Mouse (Mus musculus) hindbrain, embryonic 13.5 days (tissue): ENCODE measurements around the gene Gmds. TPM values are rescaled to one million over a fixed set of nuclear protein-coding genes. Genes with fewer than 3 reads are reported as not detected.
A peak's percentile ranks its signal among the peaks of the same experiment; 100 is the strongest.

Experiments used
- ATAC-seq: fragments of 200-750 bp; cut with Nextera tagmentation; 2 replicates; pipeline ENCODE4 v1.8.0; 2017; ENCODE audit warnings: moderate TSS enrichment; ENCODE audit not compliant: low FRiP score
- H3K27ac ChIP-seq: fragments of 300-500 bp; sonication (generic); 2 replicates; pipeline ENCODE4 v1.5.1; 2015; ENCODE audit warnings: inconsistent platforms, mild to moderate bottlenecking, moderate library complexity
- H3K27me3 ChIP-seq: fragments of 300-500 bp; sonication (generic); 2 replicates; pipeline ENCODE4 v1.6.1; 2015; ENCODE audit warnings: mild to moderate bottlenecking, inconsistent platforms
- H3K36me3 ChIP-seq: fragments of 300-500 bp; sonication (generic); 2 replicates; pipeline ENCODE4 v1.6.1; 2015; ENCODE audit warnings: mild to moderate bottlenecking, inconsistent platforms
- H3K4me1 ChIP-seq: fragments of 300-500 bp; sonication (generic); replicated peaks from 2 replicates; pipeline ENCODE4 v1.6.1; 2015; ENCODE audit warnings: inconsistent platforms
- H3K4me2 ChIP-seq: fragments of 300-500 bp; sonication (generic); 2 replicates; pipeline ENCODE4 v1.6.1; 2015; ENCODE audit warnings: inconsistent platforms, mild to moderate bottlenecking, moderate library complexity
- H3K4me3 ChIP-seq: fragments of 300-500 bp; sonication (generic); 2 replicates; pipeline ENCODE4 v1.5.1; 2015; ENCODE audit warnings: mild to moderate bottlenecking, inconsistent platforms
- H3K9ac ChIP-seq: fragments of 300-500 bp; sonication (generic); 2 replicates; pipeline ENCODE4 v1.6.1; 2015; ENCODE audit warnings: mild to moderate bottlenecking, inconsistent platforms
- H3K9me3 ChIP-seq: fragments of 300-500 bp; sonication (generic); 2 replicates; pipeline ENCODE4 v1.6.1; 2016; ENCODE audit warnings: inconsistent platforms
- WGBS: fragments of 180-500 bp; shearing (Covaris S2); methylation state at CpG from one replicate; pipeline ENCODE4 v1.1.7; 2015; 5-methylcytosine and 5-hydroxymethylcytosine counted together
- polyA plus RNA-seq: library from polyadenylated mRNA; unstranded; fragments of >200 nt; fragmentation: Nextera tagmentation; extraction: Ambion mirVana; gene quantifications from 2 replicates; pipeline ENCODE4 v1.2.1, GENCODE M21; 2015

The Gmds gene
- polyA plus RNA-seq, 1 experiment from 2014 or later: 34.3 TPM

DNA sequence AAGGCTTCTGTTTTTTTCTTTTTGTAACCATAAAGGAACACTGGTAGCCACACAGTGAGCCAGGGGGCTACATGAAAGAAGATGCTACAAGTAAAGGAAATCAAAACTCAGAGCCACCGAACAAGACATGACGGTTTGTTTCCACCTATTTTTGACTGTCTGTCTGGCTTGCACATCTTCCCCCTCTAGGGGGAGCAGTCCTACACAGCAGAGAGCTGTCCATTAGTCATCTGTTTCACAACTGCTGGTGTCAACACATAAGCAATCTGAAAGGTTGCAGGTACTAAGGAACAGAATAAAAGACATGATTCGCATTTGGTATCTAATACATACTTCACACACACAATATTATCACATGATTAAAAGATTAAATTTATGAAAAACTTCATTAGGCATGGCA is 25.9 kb downstream of the Gmds start:
- Histone ChIP-seq H3K27ac (no peak overlapping the region), H3K4me3 (no peak overlapping the region), H3K9me3 (no peaks in the 10 kb centered on the region), H3K27me3 (no peaks in the 10 kb centered on the region), H3K36me3 (no peaks in the 10 kb centered on the region), H3K4me2 (no peak overlapping the region), H3K4me1 (no peaks in the 10 kb centered on the region), H3K9ac (no peak overlapping the region)
- no peak for ATAC-seq
- 68% methylated on average over 3 of the region's 3 CpGs for WGBS

DNA sequence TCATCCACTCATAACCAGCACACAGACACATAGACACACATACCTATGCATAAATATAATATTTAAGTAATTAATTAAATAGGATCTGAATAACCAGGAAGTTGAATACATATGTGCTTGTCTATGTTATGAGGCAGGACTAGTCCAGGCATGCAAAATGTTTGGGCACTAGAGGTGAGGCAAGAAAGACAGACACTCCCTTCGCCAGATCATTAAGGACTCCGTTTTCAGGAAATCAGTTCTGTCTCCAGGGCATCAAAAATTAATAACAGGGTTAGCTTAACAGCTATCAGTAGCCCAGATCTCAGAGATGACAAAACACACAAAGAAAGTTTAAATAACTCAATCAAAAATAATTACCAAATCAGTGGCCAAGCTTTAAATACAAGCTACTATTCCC is 27.1 kb downstream of the Gmds start:
- Histone ChIP-seq H3K4me3 (no peak overlapping the region), H3K27me3 (no peaks in the 10 kb centered on the region), H3K9ac (no peak overlapping the region), H3K27ac (no peak overlapping the region), H3K4me1 (no peaks in the 10 kb centered on the region), H3K36me3 (no peaks in the 10 kb centered on the region), H3K9me3 (no peaks in the 10 kb centered on the region), H3K4me2 (no peak overlapping the region)
- no peak for ATAC-seq
- WGBS: 87% methylated on average over 2 of the region's 2 CpGs

DNA sequence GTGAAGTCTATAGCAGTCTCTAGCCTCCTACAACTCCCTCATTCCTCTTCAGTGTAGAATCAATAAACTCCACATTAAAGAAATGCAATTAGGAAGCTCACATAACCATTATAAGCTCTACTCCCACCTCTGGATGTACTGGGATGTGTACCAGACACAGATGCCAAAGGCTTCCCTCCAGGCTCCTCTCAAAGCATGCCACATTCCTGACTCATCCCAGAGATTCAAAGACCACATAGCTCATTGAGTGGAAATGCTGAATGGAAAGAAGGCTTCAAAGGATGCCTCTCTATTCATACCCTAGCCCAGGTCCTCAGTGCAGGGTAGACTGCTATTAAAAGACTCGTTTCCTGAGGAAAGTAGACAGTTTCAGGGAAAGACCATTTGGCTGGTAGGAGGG is 40.1 kb downstream of the Gmds start:
- no peak overlapping the region for H3K27ac ChIP-seq
- no peaks in the 10 kb centered on the region for H3K27me3 ChIP-seq
- H3K9me3 ChIP-seq: no peaks in the 10 kb centered on the region
- no peak overlapping the region for H3K4me3 ChIP-seq
- H3K4me1 ChIP-seq: 0 out of 2 replicates have a peak, but pooled peaks cover 5% of the 10 kb centered on the region
- H3K4me2 ChIP-seq: no peak overlapping the region
- H3K9ac ChIP-seq: no peak overlapping the region
- no peaks in the 10 kb centered on the region for H3K36me3 ChIP-seq
- no peak for ATAC-seq
- 27% methylated on average over 1 of the region's 1 CpGs for WGBS

DNA sequence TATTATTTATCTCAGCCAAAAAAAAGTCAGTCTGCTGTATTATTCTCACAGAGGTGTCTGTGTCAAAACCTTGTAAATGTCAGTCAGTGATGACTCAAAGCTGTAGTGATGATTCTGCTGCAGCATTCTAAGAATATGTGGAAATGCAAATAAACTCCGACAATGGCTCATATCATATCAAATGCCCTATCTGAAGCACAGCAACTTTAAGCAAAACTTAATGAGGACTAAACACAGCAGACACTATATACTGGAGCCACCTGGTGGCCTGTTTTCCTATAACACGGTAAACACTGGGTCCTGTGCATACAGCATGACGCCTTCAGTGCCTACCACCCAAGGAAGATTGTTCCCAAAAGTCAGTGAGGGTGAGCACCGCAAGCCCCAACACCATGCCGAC is 41.1 kb downstream of the Gmds start:
- H3K4me2 ChIP-seq: no peak overlapping the region
- no peak overlapping the region for H3K4me3 ChIP-seq
- H3K4me1 ChIP-seq: 0 out of 2 replicates have a peak, but pooled peaks cover 5% of the 10 kb centered on the region
- H3K9me3 ChIP-seq: no peaks in the 10 kb centered on the region
- no peak overlapping the region for H3K9ac ChIP-seq
- 56% methylated on average over 5 of the region's 5 CpGs for WGBS
- no peaks in the 10 kb centered on the region for H3K36me3 ChIP-seq
- ATAC-seq: peak; percentile 61; the same call in 1 of the 2 replicates
- H3K27ac ChIP-seq: no peak overlapping the region
- no peaks in the 10 kb centered on the region for H3K27me3 ChIP-seq

DNA sequence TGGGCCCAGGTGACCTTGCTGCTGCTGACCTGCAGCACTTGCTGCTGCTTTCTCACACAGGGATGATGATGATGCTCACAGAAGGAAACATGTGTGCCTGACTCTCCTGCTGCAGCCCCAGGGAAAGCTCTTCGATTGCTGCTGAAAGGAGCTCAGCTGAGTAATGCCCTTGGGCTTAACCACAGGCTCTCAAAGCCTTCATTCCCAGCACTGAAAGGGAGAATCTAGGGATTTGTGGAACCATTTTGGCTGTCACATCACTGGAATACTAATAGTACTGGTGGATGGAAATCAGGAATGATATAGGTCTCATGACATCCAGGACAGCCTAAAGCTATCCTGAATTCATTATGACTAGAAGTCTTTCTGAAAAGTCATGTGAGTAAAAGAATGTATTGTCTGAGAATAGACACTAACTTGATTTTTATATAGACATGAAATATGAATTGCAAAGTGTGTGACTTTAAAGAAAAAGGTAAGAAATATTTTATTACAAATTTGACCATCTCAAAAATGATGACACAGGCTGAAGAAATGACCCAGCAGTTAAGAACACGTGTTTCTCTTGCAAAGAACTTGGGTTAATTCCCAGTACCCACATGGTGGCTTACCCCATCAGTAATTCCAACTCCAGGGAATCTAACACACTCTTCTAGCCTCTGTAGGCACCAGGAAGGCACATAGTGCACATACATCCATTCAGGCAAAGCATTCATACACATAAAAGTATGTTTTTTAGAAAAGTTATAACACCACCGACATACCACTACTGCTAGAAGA is 43.9 kb downstream of the Gmds start:
- H3K36me3 ChIP-seq: no peaks in the 10 kb centered on the region
- no peak overlapping the region for H3K9ac ChIP-seq
- no peaks in the 10 kb centered on the region for H3K27me3 ChIP-seq
- no peak for ATAC-seq
- H3K4me2 ChIP-seq: no peak overlapping the region
- WGBS: 71% methylated on average over 3 of the region's 3 CpGs
- no peak overlapping the region for H3K4me3 ChIP-seq
- no peak overlapping the region for H3K27ac ChIP-seq
- H3K9me3 ChIP-seq: no peaks in the 10 kb centered on the region
- 0 out of 2 replicates have a peak, but pooled peaks cover 5% of the 10 kb centered on the region for H3K4me1 ChIP-seq

DNA sequence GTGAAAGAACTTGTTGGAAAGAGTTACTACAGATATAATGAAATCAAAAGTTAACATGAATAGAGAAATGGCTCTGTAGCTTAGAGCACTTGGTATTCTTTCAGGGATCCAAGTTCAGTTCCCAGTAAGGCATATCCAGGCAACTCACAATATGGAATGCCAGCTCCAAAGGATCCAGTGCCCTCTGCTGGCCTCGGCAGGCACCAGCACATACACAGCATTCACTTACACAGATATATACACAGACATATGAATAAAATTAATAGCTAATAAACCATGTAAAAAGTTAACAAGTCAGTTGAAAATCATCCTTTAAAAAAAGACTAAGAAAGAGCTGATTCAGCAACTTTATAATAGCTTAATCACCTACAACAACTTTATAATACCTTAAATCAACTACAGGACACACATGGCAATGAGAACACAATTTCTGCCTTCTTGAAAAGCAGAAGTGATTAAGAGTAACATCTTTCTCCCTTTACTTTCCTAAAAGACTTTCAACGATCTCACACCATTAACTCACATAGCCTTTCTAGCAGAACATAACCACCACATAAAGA is 65.5 kb downstream of the Gmds start:
- no peaks in the 10 kb centered on the region for H3K36me3 ChIP-seq
- H3K4me2 ChIP-seq: no peak overlapping the region
- no peak for ATAC-seq
- no peak overlapping the region for H3K4me3 ChIP-seq
- H3K27ac ChIP-seq: no peak overlapping the region
- WGBS: 95% methylated on average over 2 of the region's 2 CpGs
- H3K9me3 ChIP-seq: no peaks in the 10 kb centered on the region
- H3K4me1 ChIP-seq: no peaks in the 10 kb centered on the region
- no peaks in the 10 kb centered on the region for H3K27me3 ChIP-seq
- no peak overlapping the region for H3K9ac ChIP-seq

DNA sequence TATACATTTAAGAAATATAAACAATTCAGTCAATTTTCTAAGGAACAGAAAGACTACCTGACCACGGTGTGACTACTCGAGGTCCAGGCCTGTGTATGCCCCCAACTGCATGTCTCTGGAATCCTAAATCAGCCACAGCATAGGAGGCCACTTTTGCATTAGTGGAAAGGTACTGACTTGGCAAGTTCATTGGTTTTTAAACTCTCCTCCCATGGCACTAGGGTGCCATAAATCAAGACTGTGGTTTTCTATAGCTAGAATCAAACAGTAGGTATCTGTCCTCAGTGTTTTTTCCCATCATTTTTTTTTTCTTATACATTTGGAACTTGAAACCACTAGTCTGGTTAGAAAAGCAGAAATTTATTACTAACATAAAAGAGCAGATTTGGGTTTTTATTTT is 68.8 kb downstream of the Gmds start:
- Histone ChIP-seq H3K9me3 (no peaks in the 10 kb centered on the region), H3K4me1 (peaks cover 6% of the 10 kb centered on the region; the same call in 1 of the 2 replicates), H3K27ac (no peak overlapping the region), H3K4me2 (no peak overlapping the region), H3K4me3 (no peak overlapping the region), H3K36me3 (no peaks in the 10 kb centered on the region), H3K9ac (no peak overlapping the region), H3K27me3 (no peaks in the 10 kb centered on the region)
- no peak for ATAC-seq
- 81% methylated on average over 2 of the region's 2 CpGs for WGBS

DNA sequence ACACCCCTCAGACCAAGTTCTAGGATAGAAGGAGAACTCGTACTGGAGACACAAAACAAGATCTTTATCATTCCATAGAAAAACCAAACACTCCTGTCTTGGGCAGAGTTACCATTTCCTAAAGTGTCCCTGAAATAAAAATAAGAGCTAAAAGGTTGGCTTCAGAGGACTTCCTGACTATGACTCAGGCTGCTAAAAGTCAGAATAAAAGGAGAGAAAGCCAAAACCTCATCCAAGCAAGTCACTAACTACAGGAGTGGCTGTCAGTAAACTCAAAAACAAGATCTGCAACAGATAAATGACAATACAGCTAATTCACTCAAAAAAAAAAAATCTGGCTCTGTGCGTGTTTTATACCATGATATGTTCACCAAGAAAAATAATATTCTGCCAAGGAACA is 69.3 kb downstream of the Gmds start:
- ATAC-seq: no peak
- 89% methylated on average over 2 of the region's 2 CpGs for WGBS
- no peak overlapping the region for H3K4me3 ChIP-seq

DNA sequence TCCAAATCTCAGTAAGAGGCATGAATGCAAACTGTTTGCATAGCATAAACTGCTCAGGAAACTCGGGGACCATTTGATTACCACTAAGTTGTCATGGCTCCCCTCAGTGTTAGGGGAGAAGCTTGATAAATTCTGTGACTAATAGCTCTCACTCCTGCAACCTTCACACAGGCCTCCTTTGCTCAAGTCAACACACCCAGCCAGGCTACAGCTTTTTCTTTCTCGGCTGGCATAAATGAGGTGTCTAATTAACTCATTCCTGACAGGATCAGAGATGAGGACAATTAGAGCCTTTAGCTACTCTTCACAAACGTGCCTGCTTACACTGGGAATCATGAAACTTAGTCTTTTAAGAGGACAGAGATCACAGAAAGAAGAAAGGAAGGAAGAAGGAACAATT is 70.3 kb downstream of the Gmds start:
- Histone ChIP-seq H3K4me2 (no peak overlapping the region), H3K4me1 (peaks cover 6% of the 10 kb centered on the region; the same call in 1 of the 2 replicates), H3K9me3 (no peaks in the 10 kb centered on the region), H3K4me3 (no peak overlapping the region), H3K27ac (no peak overlapping the region), H3K27me3 (no peaks in the 10 kb centered on the region), H3K9ac (no peak overlapping the region), H3K36me3 (no peaks in the 10 kb centered on the region)
- WGBS: 38% methylated on average over 3 of the region's 3 CpGs
- ATAC-seq: no peak

More for the DNA sequence above, 69.3 kb downstream of the Gmds start:
- Histone ChIP-seq H3K4me1 (peaks cover 6% of the 10 kb centered on the region; the same call in 1 of the 2 replicates), H3K4me2 (no peak overlapping the region), H3K27me3 (no peaks in the 10 kb centered on the region), H3K9ac (no peak overlapping the region), H3K36me3 (no peaks in the 10 kb centered on the region), H3K27ac (no peak overlapping the region), H3K9me3 (no peaks in the 10 kb centered on the region)

DNA sequence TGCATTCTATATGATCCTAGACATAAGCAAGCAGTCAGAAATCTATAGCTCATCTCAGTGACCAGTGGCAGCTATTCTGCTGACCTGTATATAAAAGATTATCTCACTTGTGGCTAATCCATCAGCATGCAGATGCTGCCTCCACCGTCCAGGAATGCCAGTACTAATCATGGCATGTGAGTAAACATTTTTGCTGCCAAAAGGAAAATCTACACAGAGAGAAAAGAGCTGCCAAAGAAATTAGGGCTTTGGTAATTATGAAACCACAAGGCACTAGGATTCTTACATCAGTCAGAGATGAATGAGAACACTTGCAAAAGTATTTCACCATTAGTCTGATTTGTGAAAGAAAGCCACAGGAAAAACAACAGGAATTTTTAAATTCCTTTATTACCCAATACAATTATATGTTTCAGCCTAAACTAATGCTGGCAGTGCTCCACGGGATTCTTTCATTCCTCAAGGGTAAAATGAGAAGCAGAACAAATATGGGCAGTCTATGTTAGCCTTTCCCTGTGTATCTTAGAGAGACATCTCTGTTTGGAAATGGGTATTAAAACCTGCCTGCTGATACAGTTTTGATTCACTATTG is 71.3 kb downstream of the Gmds start:
- Histone ChIP-seq H3K9ac (no peak overlapping the region), H3K9me3 (no peaks in the 10 kb centered on the region), H3K27me3 (no peaks in the 10 kb centered on the region), H3K36me3 (no peaks in the 10 kb centered on the region), H3K4me1 (peaks cover 6% of the 10 kb centered on the region; the same call in 1 of the 2 replicates), H3K4me2 (no peak overlapping the region), H3K27ac (no peak overlapping the region), H3K4me3 (no peak overlapping the region)
- WGBS: 35% methylated on average over 2 of the region's 2 CpGs
- no peak for ATAC-seq

DNA sequence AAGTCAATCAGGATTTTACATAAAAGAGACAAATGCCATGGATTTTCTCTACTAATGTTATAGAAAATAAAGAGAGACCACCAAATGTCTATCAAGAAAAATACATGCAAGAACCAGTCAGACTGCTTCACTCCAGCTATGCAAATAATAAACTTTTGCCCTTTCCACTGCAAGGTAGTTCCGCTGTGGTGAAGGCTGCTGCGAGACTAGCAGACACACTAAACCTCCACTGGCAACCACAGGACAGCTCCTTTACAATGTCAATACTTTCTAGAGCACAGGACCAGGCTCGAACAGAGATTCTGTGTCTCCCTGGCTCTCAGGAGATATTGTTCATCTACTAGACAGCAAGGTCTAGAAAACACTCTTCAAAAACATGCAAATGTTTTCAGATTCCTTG is 71.8 kb downstream of the Gmds start:
- Histone ChIP-seq H3K4me3 (no peak overlapping the region), H3K4me1 (peaks cover 6% of the 10 kb centered on the region; the same call in 1 of the 2 replicates), H3K27me3 (no peaks in the 10 kb centered on the region), H3K9me3 (no peaks in the 10 kb centered on the region), H3K9ac (no peak overlapping the region), H3K36me3 (no peaks in the 10 kb centered on the region), H3K4me2 (no peak overlapping the region), H3K27ac (no peak overlapping the region)
- WGBS: 73% methylated on average over 3 of the region's 3 CpGs
- no peak for ATAC-seq

DNA sequence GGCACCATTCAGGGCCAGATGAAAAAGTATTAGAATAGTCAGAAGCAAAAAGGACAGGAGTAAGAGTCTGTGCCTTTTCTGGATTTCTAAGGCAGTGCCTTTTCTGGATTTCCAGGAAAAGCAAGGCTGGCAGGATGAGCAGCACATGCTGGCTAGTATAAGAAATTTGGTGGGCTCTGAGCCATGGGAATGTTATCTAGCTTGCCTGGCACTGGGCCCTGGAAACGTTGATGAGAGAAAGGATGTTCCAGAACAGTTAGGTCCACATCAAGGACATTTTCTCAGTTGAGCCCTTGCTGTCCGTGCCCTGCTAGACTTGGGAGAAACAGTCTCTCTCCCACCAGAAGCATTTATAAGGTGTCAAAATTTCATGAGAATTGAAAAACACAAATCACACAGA is 82.4 kb downstream of the Gmds start:
- no peak for ATAC-seq
- H3K36me3 ChIP-seq: no peaks in the 10 kb centered on the region
- 86% methylated on average over 2 of the region's 2 CpGs for WGBS

More for the DNA sequence above, 82.4 kb downstream of the Gmds start:
- H3K9me3 ChIP-seq: no peaks in the 10 kb centered on the region
- no peaks in the 10 kb centered on the region for H3K27me3 ChIP-seq
- no peak overlapping the region for H3K9ac ChIP-seq
- no peak overlapping the region for H3K4me3 ChIP-seq
- H3K4me1 ChIP-seq: no peaks in the 10 kb centered on the region
- no peak overlapping the region for H3K4me2 ChIP-seq
- no peak overlapping the region for H3K27ac ChIP-seq
